7 mouse cellular contexts compared by ENCODE assay signal in genomic region chr1:46066484-46067251, GRCm38 (mm10). TPM values are rescaled to one million over a fixed set of nuclear protein-coding genes. Genes with fewer than 3 reads are reported as not detected.
DNase-seq lines count a peak whose midpoint lies in the region; ATAC-seq lines count a peak whose summit lies in the region.

No protein-coding gene starts in this region.

- H3K4me2 ChIP-seq in embryonic facial prominence, embryonic 13.5 days = peak overlapping the region; percentile 71
- peak overlapping the region; percentile 67 for H3K4me2 ChIP-seq in midbrain, embryonic 13.5 days (replicated peaks)

- no peaks in the 10 kb centered on the region for H3K36me3 ChIP-seq in embryonic facial prominence, embryonic 13.5 days
- no peaks in the 10 kb centered on the region for H3K36me3 ChIP-seq in limb, embryonic 10.5 days
- H3K36me3 ChIP-seq in midbrain, embryonic 13.5 days = no peaks in the 10 kb centered on the region

- peak overlapping the region; percentile 53 for H3K4me3 ChIP-seq in embryonic facial prominence, embryonic 13.5 days
- H3K4me3 ChIP-seq in limb, embryonic 10.5 days = peak overlapping the region; percentile 62
- peak overlapping the region; percentile 74 for H3K4me3 ChIP-seq in midbrain, embryonic 13.5 days (replicated peaks)

- H3K4me1 ChIP-seq in embryonic facial prominence, embryonic 13.5 days = peaks cover 3% of the 10 kb centered on the region
- peaks cover 3% of the 10 kb centered on the region; the same call in 1 of the 2 replicates for H3K4me1 ChIP-seq in limb, embryonic 10.5 days
- peaks cover 7% of the 10 kb centered on the region for H3K4me1 ChIP-seq in midbrain, embryonic 13.5 days (replicated peaks)

- peak; percentile 80 for ATAC-seq in embryonic facial prominence, embryonic 13.5 days (ENCODE audit: insufficient number of reproducible peaks, insufficient read depth, low FRiP score, low TSS enrichment, low read depth)
- ATAC-seq in midbrain, embryonic 13.5 days = peak; percentile 95

- H3K9ac ChIP-seq in embryonic facial prominence, embryonic 13.5 days = peak overlapping the region; percentile 84
- peak overlapping the region; percentile 86 for H3K9ac ChIP-seq in midbrain, embryonic 13.5 days (replicated peaks)

- H3K9me3 ChIP-seq in embryonic facial prominence, embryonic 13.5 days = no peaks in the 10 kb centered on the region
- no peaks in the 10 kb centered on the region for H3K9me3 ChIP-seq in limb, embryonic 10.5 days (replicated peaks)
- no peaks in the 10 kb centered on the region for H3K9me3 ChIP-seq in midbrain, embryonic 13.5 days

- no peaks in the 10 kb centered on the region for H3K27me3 ChIP-seq in embryonic facial prominence, embryonic 13.5 days
- H3K27me3 ChIP-seq in limb, embryonic 10.5 days (ENCODE audit: low read depth, poor library complexity, severe bottlenecking) = no peaks in the 10 kb centered on the region
- H3K27me3 ChIP-seq in midbrain, embryonic 13.5 days = no peaks in the 10 kb centered on the region

- H3K27ac ChIP-seq in embryonic facial prominence, embryonic 13.5 days = peak overlapping the region; percentile 74
- H3K27ac ChIP-seq in limb, embryonic 10.5 days = peak overlapping the region; percentile 96
- peak overlapping the region; percentile 89 for H3K27ac ChIP-seq in midbrain, embryonic 13.5 days

- WGBS in embryonic facial prominence, embryonic 13.5 days = under 1% methylated on average over 28 of the region's 28 CpGs
- 1% methylated on average over 28 of the region's 28 CpGs for WGBS in limb, embryonic 10.5 days
- WGBS in midbrain, embryonic 13.5 days = under 1% methylated on average over 28 of the region's 28 CpGs

- peak; percentile 68 for DNase-seq in brain, adult 2 months (ENCODE audit: low read depth, low spot score)
- DNase-seq in heart, adult 8-10 months (ENCODE audit: low spot score) = peak; percentile 54
- DNase-seq in kidney, adult 8-10 months = peak; percentile 73 to 74
- DNase-seq in limb, embryonic 10.5 days (ENCODE audit: low spot score) = peak; percentile 84
- DNase-seq in telencephalon, adult 2 months (ENCODE audit: low read depth, low spot score) = peak; percentile 33

RNA-seq across cellular contexts. Expression of gene Dnah7b, which starts 0.6 kb away (rescaled TPM):
- 1.9 TPM in 2 replicates for polyA plus RNA-seq in embryonic facial prominence, embryonic 13.5 days (2015; fragmentation: Nextera tagmentation; extraction: Ambion mirVana)
- total RNA-seq in heart, adult 8-10 months (2022) = 1 to 10 TPM in 2 of 4 experiments, under 1 TPM in 2; 0.69 to 2.1 (median 0.89) TPM
- 2.1 and 2.2 TPM in 2 replicates for polyA plus RNA-seq in limb, embryonic 10.5 days (2016; fragmentation: Nextera tagmentation; extraction: Ambion mirVana)
- polyA plus RNA-seq in midbrain, embryonic 13.5 days (2015; fragmentation: Nextera tagmentation; extraction: Ambion mirVana) = 2.6 TPM in 2 replicates

Comparison
In these comparisons a context has a peak if more than half of its experiments do, and no peak if none do; other contexts are left out.
1. Peak in every context shown above with its lines: DNase-seq, ATAC-seq, H3K4me3 ChIP-seq and H3K27ac ChIP-seq.
2. DNase-seq: peak in every context shown above with its lines; median percentile 84 in limb, embryonic 10.5 days; 74 in kidney, adult 8-10 months; 68 in brain, adult 2 months; 54 in heart, adult 8-10 months; 33 in telencephalon, adult 2 months.